Mouse (Mus musculus): ENCODE data around the gene Tyw1. TPM values are rescaled to one million over a fixed set of nuclear protein-coding genes. Genes with fewer than 3 reads are reported as not detected.
A peak's percentile ranks its signal among the peaks of the same experiment; 100 is the strongest.

Tyw1 gene
- total and polyA plus RNA-seq, 3 experiments: 34.7 to 46.5 (median 37.1) TPM

DNA sequence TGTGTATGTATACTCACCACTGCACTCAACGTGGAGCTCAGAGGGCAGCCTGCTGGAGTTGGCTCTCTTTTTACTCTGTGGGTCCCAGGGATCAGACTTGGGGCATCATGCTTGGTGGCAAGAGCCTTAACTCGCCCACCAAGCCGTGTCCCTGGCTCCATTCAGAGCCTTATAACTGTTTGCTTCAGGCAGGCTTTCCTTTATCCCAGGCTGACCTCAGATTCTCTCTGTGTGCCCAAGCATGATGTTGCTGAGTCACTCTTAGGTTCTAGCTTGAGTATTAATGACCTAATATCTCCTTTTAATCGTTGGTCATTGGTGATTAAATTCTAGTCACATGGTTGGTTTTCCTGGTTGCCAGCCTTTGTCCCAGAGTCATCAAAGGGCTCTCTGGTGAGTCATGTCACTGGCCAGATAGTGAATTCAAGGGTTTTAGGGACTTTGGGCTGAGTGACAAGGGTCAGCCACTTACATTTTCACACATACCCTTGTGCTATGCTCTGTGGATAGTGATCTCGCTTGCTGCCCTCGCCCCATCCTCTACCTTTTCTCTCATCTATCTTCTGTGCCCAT, 9.1 kb downstream of the Tyw1 start:
- Histone ChIP-seq H3K4me2 (ENCODE audit: insufficient read depth, low read depth, poor library complexity, severe bottlenecking) (no peak overlapping the region), H3K9ac (ENCODE audit: insufficient read depth, low read depth) (no peak overlapping the region), H3K9me3 (replicated peaks; ENCODE audit: low read length) (no peaks in the 10 kb centered on the region), H3K79me2 (replicated peaks; ENCODE audit: control insufficient read depth, extremely low read depth, insufficient read depth, poor library complexity, severe bottlenecking) (peaks cover 5% of the 10 kb centered on the region; the same call in 1 of the 2 replicates), H3K27me3 (replicated peaks) (no peaks in the 10 kb centered on the region), H3K4me3 (replicated peaks in 1 of 3; ENCODE audit: low read depth in 2 of 3, low read length in 2 of 3, poor library complexity in 1 of 3) (no peak overlapping the region), H3K27ac (ENCODE audit: insufficient read depth, low read depth) (no peak overlapping the region), H3K4me1 (ENCODE audit: control insufficient read depth in 1 of 2, insufficient read depth in 2 of 2) (peaks cover 0 to 5% of the 10 kb centered on the region in 2 experiments; a peak in 2 of 4 replicates), H3K36me3 (replicated peaks in 1 of 2; ENCODE audit: control insufficient read depth in 1 of 2, insufficient read depth in 1 of 2, low read length in 1 of 2) (peaks cover 59 to 86% of the 10 kb centered on the region in 2 experiments)
- in situ Hi-C loops (cut with MboI; ENCODE audit: low pct_ligation_motif_present, low pct_unique_long_range_greater_than_20kb, low sequenced_read_pairs) (loop anchor here (5.0 kb wide), 1 partner anchor 588 kb away; no protein-coding TSS in a partner anchor), dilution Hi-C loops (cut with MboI; ENCODE audit: extremely low pct_ligation_motif_present, extremely low pct_unique_long_range_greater_than_20kb, low sequenced_read_pairs) (no loop called here)
- TF ChIP-seq MAZ (IDR thresholded peaks at IDR 0.05; ENCODE audit: low read depth, low read length) (no peak), ZC3H11A (IDR thresholded peaks at IDR 0.05; ENCODE audit: low read depth, low read length) (no peak), NRF1 (IDR thresholded peaks at IDR 0.05; ENCODE audit: low read depth, low read length) (no peak), SMC3 (IDR thresholded peaks at IDR 0.05; ENCODE audit: low read depth, low read length) (no peak), IRF4 (IDR thresholded peaks at IDR 0.05; ENCODE audit: low read depth, low read length) (no peak), KAT2A (IDR thresholded peaks at IDR 0.05; ENCODE audit: insufficient replicate concordance, low read length) (no peak), MAFK (IDR thresholded peaks at IDR 0.05; ENCODE audit: insufficient replicate concordance, low read length) (no peak)
- DNase-seq (ENCODE audit: extremely low read depth): no peak

DNA sequence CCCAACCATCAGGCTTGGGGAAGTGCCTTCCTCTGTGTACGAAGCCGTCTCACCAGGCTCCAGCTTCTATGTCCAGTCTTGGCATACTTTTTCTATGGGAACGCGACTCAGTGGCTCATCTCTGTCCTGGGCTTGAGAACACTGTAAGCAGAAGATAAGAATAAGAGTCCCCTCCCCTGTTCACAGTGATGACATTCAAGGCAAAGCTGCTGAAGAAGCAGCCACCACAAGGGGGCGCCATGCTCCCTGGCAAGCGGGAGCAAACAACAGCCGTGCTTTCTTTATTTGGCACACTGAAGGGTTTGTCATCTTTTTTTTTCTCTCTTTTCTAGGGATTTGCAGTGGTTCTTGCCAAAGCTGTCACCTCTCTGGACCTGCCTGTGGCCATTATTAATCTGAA, 11.2 kb downstream of the Tyw1 start:
- peak; percentile 36 to 50; a peak in 3 of 4 replicates for TF ChIP-seq CTCF (conservative IDR thresholded peaks at IDR 0.05 in 1 of 2, IDR thresholded peaks at IDR 0.05 in 1 of 2; ENCODE audit: low read depth in 2 of 2, low read length in 2 of 2)
- TF ChIP-seq TCF12 (IDR thresholded peaks at IDR 0.05; ENCODE audit: low read depth, low read length): no peak
- no peak for TF ChIP-seq ELF1 (IDR thresholded peaks at IDR 0.05; ENCODE audit: low read depth, low read length)
- no peak for TF ChIP-seq POLR2A (IDR thresholded peaks at IDR 0.05; ENCODE audit: low read depth, low read length)
- no peak for TF ChIP-seq KAT2A (IDR thresholded peaks at IDR 0.05; ENCODE audit: insufficient replicate concordance, low read length)
- TF ChIP-seq ZNF384 (IDR thresholded peaks at IDR 0.05; ENCODE audit: low read depth, low read length): no peak
- in situ Hi-C loops (cut with MboI; ENCODE audit: low pct_ligation_motif_present, low pct_unique_long_range_greater_than_20kb, low sequenced_read_pairs) (loop anchor here (5.0 kb wide), 1 partner anchor 586 kb away; no protein-coding TSS in a partner anchor), dilution Hi-C loops (cut with MboI; ENCODE audit: extremely low pct_ligation_motif_present, extremely low pct_unique_long_range_greater_than_20kb, low sequenced_read_pairs) (no loop called here)
- Histone ChIP-seq H3K9ac (ENCODE audit: insufficient read depth, low read depth) (no peak overlapping the region), H3K4me2 (ENCODE audit: insufficient read depth, low read depth, poor library complexity, severe bottlenecking) (no peak overlapping the region), H3K36me3 (replicated peaks in 1 of 2; ENCODE audit: control insufficient read depth in 1 of 2, insufficient read depth in 1 of 2, low read length in 1 of 2) (peaks cover 71 to 96% of the 10 kb centered on the region in 2 experiments), H3K4me1 (ENCODE audit: control insufficient read depth in 1 of 2, insufficient read depth in 2 of 2) (no peaks in the 10 kb centered on the region), H3K27ac (ENCODE audit: insufficient read depth, low read depth) (no peak overlapping the region), H3K9me3 (replicated peaks; ENCODE audit: low read length) (no peaks in the 10 kb centered on the region), H3K79me2 (replicated peaks; ENCODE audit: control insufficient read depth, extremely low read depth, insufficient read depth, poor library complexity, severe bottlenecking) (peaks cover 3% of the 10 kb centered on the region; the same call in 1 of the 2 replicates), H3K4me3 (replicated peaks in 1 of 3; ENCODE audit: low read depth in 2 of 3, low read length in 2 of 3, poor library complexity in 1 of 3) (no peak overlapping the region), H3K27me3 (replicated peaks) (no peaks in the 10 kb centered on the region)
- DNase-seq (ENCODE audit: extremely low read depth): no peak

DNA sequence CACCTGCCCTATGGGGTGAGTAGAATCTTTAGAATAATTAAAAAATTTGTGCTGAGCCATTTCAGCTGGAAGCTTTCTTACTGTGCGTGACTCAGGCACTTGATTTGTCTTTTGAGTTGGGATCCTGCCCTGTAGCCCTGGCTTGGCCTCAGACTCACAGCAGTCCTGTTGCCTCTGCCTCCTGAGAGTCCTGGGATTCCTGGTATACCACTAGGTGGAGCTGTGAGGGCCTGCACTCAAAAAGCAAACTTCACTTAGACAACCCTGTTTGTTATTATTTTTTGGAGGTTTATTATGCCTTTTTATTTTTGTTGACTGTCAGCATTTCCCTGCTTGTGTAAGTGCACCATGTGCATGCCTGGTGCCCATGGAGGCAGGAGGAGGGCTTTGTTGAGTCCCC, 11.9 kb downstream of the Tyw1 start:
- Histone ChIP-seq H3K9me3 (replicated peaks; ENCODE audit: low read length) (no peaks in the 10 kb centered on the region), H3K36me3 (replicated peaks in 1 of 2; ENCODE audit: control insufficient read depth in 1 of 2, insufficient read depth in 1 of 2, low read length in 1 of 2) (peaks cover 71 to 99% of the 10 kb centered on the region in 2 experiments), H3K27ac (ENCODE audit: insufficient read depth, low read depth) (no peak overlapping the region), H3K27me3 (replicated peaks) (no peaks in the 10 kb centered on the region), H3K4me3 (replicated peaks in 1 of 3; ENCODE audit: low read depth in 2 of 3, low read length in 2 of 3, poor library complexity in 1 of 3) (no peak overlapping the region), H3K4me2 (ENCODE audit: insufficient read depth, low read depth, poor library complexity, severe bottlenecking) (no peak overlapping the region), H3K9ac (ENCODE audit: insufficient read depth, low read depth) (no peak overlapping the region), H3K4me1 (ENCODE audit: control insufficient read depth in 1 of 2, insufficient read depth in 2 of 2) (no peaks in the 10 kb centered on the region), H3K79me2 (replicated peaks; ENCODE audit: control insufficient read depth, extremely low read depth, insufficient read depth, poor library complexity, severe bottlenecking) (peaks cover 3% of the 10 kb centered on the region; the same call in 1 of the 2 replicates)
- peak; percentile 34 for DNase-seq (ENCODE audit: extremely low read depth)
- in situ Hi-C loops (cut with MboI; ENCODE audit: low pct_ligation_motif_present, low pct_unique_long_range_greater_than_20kb, low sequenced_read_pairs): loop anchor here (5.0 kb wide), 1 partner anchor 585 kb away; no protein-coding TSS in a partner anchor
- dilution Hi-C loops (cut with MboI; ENCODE audit: extremely low pct_ligation_motif_present, extremely low pct_unique_long_range_greater_than_20kb, low sequenced_read_pairs): no loop called here
- TF ChIP-seq MAFK (IDR thresholded peaks at IDR 0.05; ENCODE audit: insufficient replicate concordance, low read length) (no peak), CTCF (conservative IDR thresholded peaks at IDR 0.05 in 1 of 2, IDR thresholded peaks at IDR 0.05 in 1 of 2; ENCODE audit: low read depth in 2 of 2, low read length in 2 of 2) (peak; percentile 56 to 62)
